Mouse (Mus musculus) brown adipose tissue, adult 24 weeks (tissue): Measurements from ENCODE around the gene Fam186a. TPM values are rescaled to one million over a fixed set of nuclear protein-coding genes. Genes with fewer than 3 reads are reported as not detected.
A peak's percentile ranks its signal among the peaks of the same experiment; 100 is the strongest.
"Not testable (repeated sequence)": the region's sequence is repeated elsewhere in the genome, so short reads cannot be mapped to it uniquely, and the experiment has no call there.

Experiments
- H3K27ac ChIP-seq: fragments of 200-500 bp; replicated peaks from 2 replicates; pipeline ENCODE4 v1.5.1; 2012; ENCODE audit warnings: low read depth, mild to moderate bottlenecking, low read length
- H3K4me1 ChIP-seq: fragments of 200-500 bp; 2 replicates; pipeline ENCODE4 v1.6.1; 2012; ENCODE audit warnings: low read length, mixed read lengths; ENCODE audit not compliant: control insufficient read depth, insufficient read depth, insufficient read length
- H3K4me3 ChIP-seq: fragments of 200-500 bp; 2 replicates; pipeline ENCODE4 v1.5.1; 2012; ENCODE audit warnings: low read depth, mild to moderate bottlenecking, low read length, moderate library complexity; ENCODE audit not compliant: insufficient read depth
- polyA plus RNA-seq: library from polyadenylated mRNA; stranded (reverse); fragments of >200 nt; gene quantifications from 2 replicates; pipeline ENCODE4 v1.2.4, GENCODE M21; 2012; ENCODE audit not compliant: missing spikeins, insufficient read depth, insufficient read length

The Fam186a gene
- polyA plus RNA-seq, 1 experiment, result 1.9 TPM

DNA sequence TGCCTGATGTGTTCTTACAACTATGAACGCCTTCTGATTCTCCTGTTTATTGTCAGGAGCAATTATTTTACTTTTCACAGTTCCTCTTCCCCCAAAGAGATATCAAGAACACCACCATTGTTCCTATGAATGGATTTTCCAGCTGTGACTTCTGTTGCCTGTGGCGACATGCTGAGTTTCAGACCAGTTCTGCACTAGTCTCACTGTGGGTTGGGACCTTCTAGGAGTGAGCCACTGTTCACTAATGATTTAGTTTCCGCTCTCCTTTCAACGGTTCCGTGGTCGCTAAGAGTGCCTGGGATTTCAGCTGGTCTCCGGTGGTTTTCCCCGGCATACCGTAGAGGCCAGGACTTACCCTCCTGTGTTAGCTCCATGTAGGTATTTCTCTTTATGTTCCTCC is 62.0 kb downstream of the Fam186a start:
- peaks cover 2% of the 10 kb centered on the region; the same call in 1 of the 2 replicates for H3K4me1 ChIP-seq

DNA sequence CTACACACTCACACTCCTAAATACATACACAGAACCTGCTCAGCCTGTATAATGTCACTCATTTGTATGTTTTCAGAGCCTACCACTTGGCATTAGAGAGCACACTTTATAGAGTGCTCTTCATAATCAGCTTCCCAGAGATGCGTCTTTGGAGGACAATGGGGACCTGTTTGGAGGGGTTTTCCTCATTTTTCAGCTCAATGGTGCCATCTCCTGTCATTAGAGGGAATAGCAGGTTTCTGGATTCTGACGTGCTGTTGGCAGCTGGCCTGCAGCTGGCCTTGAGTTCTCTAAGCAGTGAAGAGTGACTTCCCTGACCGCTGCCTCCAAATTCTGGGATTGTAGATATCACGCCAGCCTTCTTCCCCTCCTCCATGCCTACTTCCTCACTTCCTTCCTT is 62.5 kb downstream of the Fam186a start:
- peak overlapping the region; percentile 82 for H3K27ac ChIP-seq
- H3K4me3 ChIP-seq, result no peak overlapping the region
- peaks cover 2% of the 10 kb centered on the region; the same call in 1 of the 2 replicates for H3K4me1 ChIP-seq

More for the DNA sequence above, 62.0 kb downstream of the Fam186a start:
- peak overlapping the region; percentile 82 for H3K27ac ChIP-seq
- H3K4me3 ChIP-seq, result no peak overlapping the region

DNA sequence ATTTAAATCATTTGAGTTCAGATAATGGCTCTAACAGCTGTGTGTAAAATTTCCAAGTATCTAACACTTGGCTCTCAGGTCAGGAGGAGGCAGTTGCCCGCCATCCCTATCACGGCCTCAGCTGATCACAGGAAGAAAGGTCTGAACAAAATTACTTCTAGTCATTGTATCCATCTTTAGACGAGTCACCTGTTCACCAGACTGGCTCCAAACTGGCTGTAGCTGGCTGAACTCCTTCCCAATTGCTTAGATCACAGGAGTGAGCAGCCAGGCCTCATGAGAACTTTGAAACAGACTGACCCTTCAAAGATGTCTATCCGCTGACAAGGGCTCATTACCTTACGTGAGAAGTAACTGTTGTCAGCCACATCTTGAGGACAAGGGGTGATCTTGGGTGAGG is 63.6 kb downstream of the Fam186a start:
- Histone ChIP-seq H3K4me1 (peaks cover 2% of the 10 kb centered on the region; the same call in 1 of the 2 replicates), H3K4me3 (no peak overlapping the region), H3K27ac (no peak overlapping the region)

DNA sequence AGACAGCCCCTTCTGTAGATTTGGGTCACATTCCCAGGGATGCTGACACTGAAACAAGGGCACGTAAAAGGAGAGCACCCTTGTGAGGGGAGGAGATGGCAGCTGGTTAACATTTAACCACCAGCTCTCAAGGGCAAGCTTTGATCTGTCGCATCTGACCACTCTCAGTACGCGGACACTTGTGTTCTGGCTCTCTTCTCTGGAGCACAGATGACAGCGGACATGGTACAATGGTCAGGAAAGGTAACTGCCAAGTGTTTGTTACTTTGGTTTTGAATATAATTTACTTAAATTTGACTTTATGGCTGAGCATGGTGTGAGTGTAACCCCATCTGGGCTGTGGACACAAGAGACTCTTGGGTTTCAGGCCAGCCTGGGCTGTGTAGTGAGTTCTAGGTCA is 64.1 kb downstream of the Fam186a start:
- Histone ChIP-seq H3K27ac (no peak overlapping the region), H3K4me1 (peaks cover 2% of the 10 kb centered on the region; the same call in 1 of the 2 replicates), H3K4me3 (no peak overlapping the region)

DNA sequence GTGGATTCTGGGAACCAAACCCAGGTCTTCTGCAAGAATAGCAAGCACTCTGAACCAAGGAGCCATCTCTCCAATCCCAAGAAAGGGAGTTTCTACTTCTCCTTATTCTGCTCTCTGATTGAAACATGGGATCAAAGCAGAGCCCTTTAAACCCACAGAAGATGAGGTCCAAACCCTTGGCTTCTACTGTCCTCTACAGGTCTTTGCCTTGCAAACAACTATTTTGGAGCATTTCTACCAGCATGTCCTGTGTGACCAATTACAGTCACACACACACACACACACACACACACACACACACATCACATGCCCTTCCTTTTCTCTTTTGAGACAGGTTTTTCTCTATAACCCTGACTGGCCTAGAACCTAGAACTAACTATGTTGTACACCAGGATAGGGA is 70.2 kb downstream of the Fam186a start:
- H3K4me3 ChIP-seq, result no peak overlapping the region
- H3K4me1 ChIP-seq, result no peaks in the 10 kb centered on the region
- H3K27ac ChIP-seq, result no peak overlapping the region

DNA sequence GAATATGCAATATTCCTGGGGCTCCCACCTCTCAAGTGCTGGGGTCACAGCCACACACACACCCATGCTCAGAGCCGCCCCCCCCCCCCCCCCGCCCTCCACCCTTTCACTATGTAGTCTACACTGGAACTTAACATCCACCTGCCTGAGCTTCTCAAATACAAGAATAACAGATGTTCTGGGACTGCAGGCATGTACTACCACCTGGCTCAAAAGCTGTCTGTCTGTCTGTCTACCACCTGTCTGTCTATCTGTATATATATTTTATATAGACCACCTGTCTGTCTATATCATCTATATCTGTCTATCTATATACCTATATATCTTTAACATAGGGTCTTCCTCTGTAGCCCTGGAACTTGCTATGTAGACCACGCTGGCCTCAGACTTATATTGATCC is 75.5 kb downstream of the Fam186a start:
- H3K4me3 ChIP-seq, result no peak overlapping the region
- H3K27ac ChIP-seq, result no peak overlapping the region
- H3K4me1 ChIP-seq, result peaks cover 6% of the 10 kb centered on the region

DNA sequence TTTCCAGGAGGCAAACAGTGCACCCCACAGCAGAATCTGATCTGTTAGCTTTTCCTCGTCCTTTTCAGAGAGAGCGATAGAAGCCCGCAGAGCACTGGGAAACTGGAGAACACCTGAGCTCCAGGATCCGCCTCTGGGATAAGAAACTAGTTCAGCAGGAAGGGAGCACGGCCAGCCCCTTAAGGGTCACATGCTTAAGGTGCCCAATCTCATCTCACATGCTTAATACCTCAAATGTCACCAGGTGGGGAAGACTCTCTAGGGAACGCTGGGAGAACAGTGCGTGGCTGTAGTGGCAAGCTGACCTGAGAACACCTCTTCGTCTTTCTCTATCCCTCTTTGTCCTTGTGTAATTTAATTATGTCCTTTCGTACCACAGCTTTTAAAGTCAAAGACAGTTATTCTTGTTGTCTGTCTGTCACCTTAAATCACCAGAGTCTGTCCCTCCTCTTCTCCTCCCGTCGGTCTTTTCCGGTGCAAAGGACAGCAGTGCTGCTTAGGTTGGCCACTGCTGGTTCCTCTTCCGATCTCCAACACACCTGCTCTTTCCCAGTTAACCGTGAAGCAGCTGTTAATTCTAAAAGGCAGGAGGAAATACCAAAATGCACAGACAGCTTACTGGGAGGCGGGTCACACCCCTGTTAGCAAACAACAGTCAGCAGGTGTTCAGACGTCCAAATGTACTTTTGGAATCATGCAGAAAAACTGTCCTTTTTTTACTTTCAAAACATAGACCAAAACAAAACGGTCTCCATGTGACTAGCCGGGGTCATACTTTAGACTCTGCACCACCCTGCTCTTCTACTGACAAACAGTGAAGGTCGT is 76.2 kb downstream of the Fam186a start:
- Histone ChIP-seq H3K4me1 (peaks cover 6% of the 10 kb centered on the region), H3K27ac (no peak overlapping the region), H3K4me3 (peak overlapping the region; percentile 48)

DNA sequence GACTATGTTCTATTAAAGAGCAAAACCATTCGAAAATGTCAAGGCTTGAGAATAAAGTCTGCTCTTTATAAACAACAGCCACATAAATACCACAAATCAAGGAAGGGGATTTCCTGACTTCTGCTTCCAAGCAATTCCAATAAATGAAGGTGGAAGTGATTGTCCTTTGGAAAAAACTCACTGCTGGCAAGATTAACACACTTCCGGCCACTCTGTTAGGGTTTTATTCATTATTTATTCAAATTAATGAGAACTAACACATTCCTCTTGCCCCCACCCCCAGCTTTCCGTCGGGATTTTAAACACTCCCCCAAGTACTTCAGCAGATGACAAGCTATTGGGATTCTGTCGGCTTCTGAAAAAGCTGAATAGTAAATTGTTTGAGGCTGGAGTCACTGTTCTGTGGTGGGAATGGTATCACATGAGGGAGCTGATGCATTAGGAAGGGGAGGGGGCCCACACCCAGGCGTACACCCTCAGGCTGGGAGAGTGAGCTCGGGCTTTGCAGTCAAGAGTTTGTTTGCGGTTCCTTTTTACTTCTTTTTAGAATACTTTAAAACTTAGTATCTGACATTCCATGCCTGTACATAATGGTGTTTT is 77.5 kb downstream of the Fam186a start:
- peak overlapping the region; percentile 50 for H3K27ac ChIP-seq
- H3K4me3 ChIP-seq, result no peak overlapping the region
- H3K4me1 ChIP-seq, result peaks cover 6% of the 10 kb centered on the region

DNA sequence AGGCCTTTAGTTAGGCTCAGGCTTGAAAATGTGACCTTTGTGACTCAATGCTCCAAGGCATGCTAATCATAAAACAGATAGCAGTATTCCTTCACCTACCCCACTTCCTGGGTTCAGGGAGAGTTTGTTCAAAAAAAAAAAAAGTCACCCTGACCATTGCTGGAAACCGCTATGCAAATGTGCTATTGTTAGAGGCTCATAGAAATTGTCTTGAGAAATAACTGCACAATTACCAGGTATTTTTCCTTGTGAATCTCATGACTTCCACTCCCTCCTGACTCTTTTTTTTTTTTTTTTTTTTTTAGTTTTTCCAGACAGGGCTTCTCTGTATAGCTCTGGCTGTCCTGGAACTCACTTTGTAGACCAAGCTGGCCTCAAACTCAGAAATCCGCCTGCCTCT is 79.7 kb downstream of the Fam186a start:
- H3K4me3 ChIP-seq, H3K4me1 ChIP-seq, H3K27ac ChIP-seq: not testable (repeated sequence)

DNA sequence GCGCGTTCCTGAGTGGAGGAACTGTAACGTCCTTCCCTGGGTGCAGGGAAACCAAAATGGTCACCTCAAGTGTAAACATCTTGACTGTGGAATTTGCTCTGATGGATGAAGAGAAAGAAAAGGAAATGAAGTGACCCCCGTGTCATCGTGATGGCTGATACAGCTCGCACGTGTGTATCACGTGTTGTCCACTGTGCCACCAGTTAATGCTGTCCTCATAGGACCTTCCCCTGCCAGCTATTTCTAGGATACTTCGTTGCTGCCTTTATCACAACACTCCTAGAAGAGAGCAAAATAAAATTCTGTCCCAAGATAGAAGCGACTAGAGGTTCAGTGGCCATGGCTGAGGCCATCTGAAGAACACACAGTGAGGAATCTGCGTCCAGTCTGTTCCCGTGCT is 82.8 kb downstream of the Fam186a start:
- no peak overlapping the region for H3K27ac ChIP-seq
- no peaks in the 10 kb centered on the region; the same call in 1 of the 2 replicates for H3K4me1 ChIP-seq
- H3K4me3 ChIP-seq, result no peak overlapping the region

DNA sequence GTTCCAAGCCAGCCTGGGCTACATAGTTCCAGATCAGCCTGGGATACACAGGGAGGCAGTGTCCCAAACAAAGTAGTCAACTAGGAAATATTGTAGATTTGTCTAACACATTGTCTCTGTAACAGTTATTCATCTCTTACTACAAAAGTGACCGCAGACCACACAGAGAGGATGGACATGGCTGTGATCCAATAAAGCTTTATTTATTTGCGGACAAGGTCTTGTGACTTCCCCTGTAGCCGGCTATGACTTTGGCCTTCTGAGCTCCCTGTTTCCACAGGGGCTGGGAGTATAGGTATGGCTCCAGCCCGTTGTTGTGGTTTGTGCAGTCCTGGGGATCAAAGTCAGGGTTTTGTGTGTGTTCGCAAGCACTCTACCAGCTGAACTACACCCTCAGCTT is 88.3 kb downstream of the Fam186a start:
- no peak overlapping the region for H3K27ac ChIP-seq
- H3K4me3 ChIP-seq, result no peak overlapping the region
- no peaks in the 10 kb centered on the region for H3K4me1 ChIP-seq

DNA sequence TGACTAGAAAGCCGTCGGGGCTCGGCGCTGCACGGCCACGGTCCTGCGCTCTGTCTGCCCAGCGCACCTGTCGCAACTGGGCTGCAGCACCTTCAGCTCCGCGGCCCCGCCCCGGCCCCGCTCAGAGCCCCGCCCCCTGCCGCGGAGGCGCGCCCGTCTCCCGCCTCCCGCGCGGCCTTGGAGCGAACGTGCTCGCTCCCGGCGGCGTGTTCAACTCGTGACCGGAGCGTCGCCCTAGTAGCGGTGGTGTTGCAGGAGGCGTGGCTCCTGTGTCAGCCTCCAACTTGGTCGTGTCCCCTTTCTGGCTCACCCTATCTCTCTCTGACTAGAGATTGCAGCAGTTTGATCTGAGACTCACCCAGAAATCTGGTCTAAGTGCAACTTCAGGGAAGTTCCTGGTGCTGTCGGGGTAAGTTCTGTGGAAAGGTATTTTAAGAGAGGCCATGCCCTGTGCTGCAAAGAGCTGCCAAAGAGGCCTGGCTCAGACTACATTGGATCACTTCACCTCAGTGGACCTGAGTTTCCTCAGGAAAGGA is 91.5 kb downstream of the Fam186a start, which contains the start of gene Lima1:
Gene Lima1, minus strand, starts transcription at position 123 of the 536 bp plus-strand sequence.
- H3K27ac ChIP-seq, result peak within 1 kb of the TSS; percentile 48

DNA sequence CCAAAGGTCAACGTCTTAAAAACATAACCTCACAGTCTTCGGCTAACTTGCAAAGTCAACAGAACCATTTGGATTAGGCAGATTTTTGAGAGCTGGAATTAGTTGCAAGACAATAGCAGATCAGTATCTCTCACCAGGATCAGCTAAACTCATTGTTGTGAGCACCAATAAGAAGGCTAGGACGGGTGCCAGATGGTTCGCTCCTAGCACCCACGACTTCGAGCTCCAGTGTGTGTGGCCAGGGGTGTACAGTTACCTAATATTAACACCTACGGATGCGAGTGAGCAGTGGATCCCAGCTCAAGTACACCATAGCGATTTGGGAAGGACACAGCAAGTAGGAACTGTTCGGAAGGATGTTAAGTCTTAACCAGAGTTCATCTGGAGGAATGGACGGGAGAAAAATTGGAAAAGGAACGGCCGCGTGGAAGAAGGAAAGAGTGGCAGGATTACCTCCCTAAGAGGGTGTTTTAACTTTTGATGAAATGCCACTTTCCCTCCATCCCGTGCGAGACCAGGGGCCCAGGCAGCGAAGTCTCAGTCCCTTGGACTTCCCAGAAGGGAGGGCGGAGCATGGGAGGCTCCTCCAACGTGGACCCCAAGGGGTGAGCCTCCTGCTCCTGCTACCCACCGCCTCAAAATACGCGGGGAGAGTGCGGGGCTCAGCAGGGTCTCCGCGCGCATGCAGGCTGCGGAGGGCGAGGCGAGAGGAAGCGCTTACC is 92.1 kb downstream of the Fam186a start:
- peak overlapping the region; percentile 78 for H3K4me3 ChIP-seq
- no peaks in the 10 kb centered on the region for H3K4me1 ChIP-seq
- peak overlapping the region; percentile 48 for H3K27ac ChIP-seq

More for the DNA sequence above, 91.5 kb downstream of the Fam186a start, which contains the start of gene Lima1:
- Histone ChIP-seq H3K4me1 (no peaks in the 10 kb centered on the region), H3K4me3 (peak within 1 kb of the TSS; percentile 78)

DNA sequence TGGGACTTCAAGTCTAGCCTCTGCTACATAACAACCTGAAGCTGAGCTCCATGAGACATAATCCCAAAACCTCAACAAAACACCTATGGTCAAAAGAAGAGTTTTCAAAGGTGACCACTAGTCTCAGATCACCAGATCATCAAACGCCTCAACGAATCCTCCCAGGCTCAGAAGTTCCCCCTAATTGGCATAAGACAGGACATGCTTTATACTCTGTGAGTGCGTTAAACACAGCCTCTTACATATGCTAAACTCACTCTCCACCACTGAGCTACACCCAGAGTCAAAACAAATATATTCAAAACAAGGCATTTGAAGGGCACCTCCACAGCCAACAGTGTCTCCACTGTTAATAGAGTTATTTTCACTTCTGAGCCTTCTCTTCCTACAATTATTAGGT is 94.3 kb downstream of the Fam186a start:
- peak overlapping the region; percentile 64 for H3K27ac ChIP-seq

More for the DNA sequence above, 94.3 kb downstream of the Fam186a start:
- peaks cover 3% of the 10 kb centered on the region; the same call in 1 of the 2 replicates for H3K4me1 ChIP-seq
- 0 out of 2 replicates have a peak overlapping the region, but pooled peaks have one; percentile 1 for H3K4me3 ChIP-seq
